In the genomic region with DNA sequence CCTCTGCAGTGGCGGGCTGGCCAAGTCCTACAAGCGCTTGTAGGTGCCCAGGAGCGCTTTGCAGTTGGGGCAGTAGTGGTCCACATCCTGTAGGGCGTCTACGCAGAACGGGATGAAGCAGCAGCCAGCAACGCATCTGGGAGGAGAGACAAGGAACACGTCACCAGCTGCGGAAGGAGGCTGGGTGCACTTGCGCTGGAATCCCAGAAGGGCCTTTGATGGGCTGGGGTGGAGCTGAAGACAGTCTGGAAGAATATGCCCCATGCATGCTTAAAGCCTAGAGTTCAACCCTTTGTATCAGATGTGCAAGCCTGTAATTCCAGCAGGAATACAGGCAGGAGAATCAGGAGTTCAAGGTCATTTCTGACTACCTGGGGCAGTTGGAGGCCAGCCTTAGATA, we compare ENCODE assay signal across 22 mouse cellular contexts.
DNase-seq lines count a peak whose midpoint lies in the region; ATAC-seq lines count a peak whose summit lies in the region.
"Had no signal": no experiment of that assay in that cellular context is flagged by ENCODE, and none has a peak within 500 bp of the region (broad histone marks: within the 10 kb centered on the region; RNA-seq: fewer than 3 reads in every experiment).

No protein-coding gene starts in this region.

- H3K9me3 ChIP-seq in hindbrain, embryonic 10.5 days, result no peaks in the 10 kb centered on the region
- H3K9me3 ChIP-seq in hindbrain, embryonic 13.5 days, result no peaks in the 10 kb centered on the region
- H3K9me3 ChIP-seq in limb, embryonic 10.5 days (replicated peaks), result no peaks in the 10 kb centered on the region
- H3K9me3 ChIP-seq: embryonic facial prominence, embryonic 12.5 days; forebrain, embryonic 13.5 days had no signal

- H3K4me3 ChIP-seq in hindbrain, embryonic 10.5 days, result no peak overlapping the region
- no peak overlapping the region for H3K4me3 ChIP-seq in hindbrain, embryonic 13.5 days
- no peak overlapping the region for H3K4me3 ChIP-seq in limb, embryonic 10.5 days
- H3K4me3 ChIP-seq: embryonic facial prominence, embryonic 12.5 days; forebrain, embryonic 13.5 days had no signal

- ATAC-seq in hindbrain, embryonic 13.5 days (ENCODE audit: low FRiP score), result no peak
- ATAC-seq: forebrain, embryonic 13.5 days; forebrain, postnatal 0 days; hindbrain, embryonic 16.5 days; inflammation-experienced regulatory T-cells, adult 6 months; intestine, postnatal 0 days; Patski had no signal

- H3K4me1 ChIP-seq in hindbrain, embryonic 10.5 days (replicated peaks), result peaks cover 39% of the 10 kb centered on the region
- H3K4me1 ChIP-seq in hindbrain, embryonic 13.5 days (replicated peaks), result peaks cover 25% of the 10 kb centered on the region
- peaks cover 14% of the 10 kb centered on the region; the same call in 1 of the 2 replicates for H3K4me1 ChIP-seq in limb, embryonic 10.5 days

- H3K27me3 ChIP-seq in hindbrain, embryonic 10.5 days (ENCODE audit: insufficient read depth, poor library complexity, severe bottlenecking), result no peaks in the 10 kb centered on the region
- H3K27me3 ChIP-seq in hindbrain, embryonic 13.5 days, result no peaks in the 10 kb centered on the region
- no peaks in the 10 kb centered on the region for H3K27me3 ChIP-seq in limb, embryonic 10.5 days (ENCODE audit: low read depth, poor library complexity, severe bottlenecking)
- H3K27me3 ChIP-seq: embryonic facial prominence, embryonic 12.5 days; forebrain, embryonic 13.5 days; Patski had no signal

- DNase-seq in hindbrain, embryonic 10.5 days (ENCODE audit: low spot score), result no peak
- DNase-seq in ES-CJ7 (ENCODE audit: low read depth, low spot score) (peak; percentile 22), ZHBTc4 (ENCODE audit: low read depth, low spot score) (peak; percentile 83)
- DNase-seq in limb, embryonic 10.5 days (ENCODE audit: low spot score), result no peak
- DNase-seq in adrenal gland, postnatal 4 days (ENCODE audit: low spot score in 2 of 2), result no peak
- DNase-seq in right cerebral cortex, postnatal 14 days, result no peak
- DNase-seq: adrenal gland, postnatal 10 days; cerebellum, adult 2 months; cerebellum, postnatal 14 days; embryo, embryonic 11 days; forebrain, postnatal 0 days; gastrocnemius, postnatal 25 days; heart, postnatal 10 days; heart, postnatal 4 days; kidney, adult 8-10 months had no signal

- H3K9ac ChIP-seq in hindbrain, embryonic 13.5 days, result no peak overlapping the region
- H3K9ac ChIP-seq: embryonic facial prominence, embryonic 12.5 days; forebrain, embryonic 13.5 days; forebrain, postnatal 0 days had no signal

- H3K27ac ChIP-seq in hindbrain, embryonic 10.5 days, result peak overlapping the region; percentile 45; the same call in 1 of the 2 replicates
- no peak overlapping the region for H3K27ac ChIP-seq in hindbrain, embryonic 13.5 days
- H3K27ac ChIP-seq in limb, embryonic 10.5 days, result peak overlapping the region; percentile 17; the same call in 1 of the 2 replicates
- H3K27ac ChIP-seq: forebrain, embryonic 13.5 days had no signal

- 95% methylated on average over 10 of the region's 10 CpGs for WGBS in hindbrain, embryonic 10.5 days
- 97% methylated on average over 10 of the region's 10 CpGs for WGBS in hindbrain, embryonic 13.5 days
- WGBS in limb, embryonic 10.5 days, result 95% methylated on average over 10 of the region's 10 CpGs

- no peak overlapping the region for H3K4me2 ChIP-seq in hindbrain, embryonic 13.5 days
- H3K4me2 ChIP-seq: embryonic facial prominence, embryonic 12.5 days; forebrain, embryonic 13.5 days had no signal

- peaks cover 88% of the 10 kb centered on the region for H3K36me3 ChIP-seq in hindbrain, embryonic 10.5 days
- peaks cover 6% of the 10 kb centered on the region; the same call in 1 of the 2 replicates for H3K36me3 ChIP-seq in hindbrain, embryonic 13.5 days
- H3K36me3 ChIP-seq in limb, embryonic 10.5 days, result peaks cover 83% of the 10 kb centered on the region

Comparison
In these comparisons a context has a peak if more than half of its experiments do, and no peak if none do; other contexts are left out.
1. DNase-seq: peak in ES-CJ7 (single experiment) and ZHBTc4 (single experiment); none in hindbrain, embryonic 10.5 days (single experiment), limb, embryonic 10.5 days (single experiment), adrenal gland, postnatal 4 days (0 of 2) and right cerebral cortex, postnatal 14 days (single experiment).